Mouse (Mus musculus) MEL (cell line): ENCODE data around the gene Ncoa7. TPM values are rescaled to one million over a fixed set of nuclear protein-coding genes. Genes with fewer than 3 reads are reported as not detected.

ENCODE experiments used
- DNase-seq: peaks from one replicate; pipeline ENCODE4 v3.0.0; 2011; ENCODE audit warnings: low read depth, low spot score
- H3K27ac ChIP-seq: 2 replicates; pipeline ENCODE4 v1.5.1; 2012; ENCODE audit warnings: low read depth, mild to moderate bottlenecking, control low read depth, low read length, moderate library complexity; ENCODE audit not compliant: control insufficient read depth
- H3K27me3 ChIP-seq, 2 experiments: fragments of 150-350 bp in 1 of 2; sonication (generic) in 1 of 2; 2 replicates each; pipeline ENCODE4 v1.6.1; 2012; ENCODE audit warnings: low read length in 2 of 2, mild to moderate bottlenecking in 2 of 2, improper control_type of control experiment in 1 of 2, moderate library complexity in 1 of 2; ENCODE audit not compliant: insufficient read depth in 2 of 2, control insufficient read depth in 1 of 2
- H3K36me3 ChIP-seq, 2 experiments: 2 replicates each; pipeline ENCODE4 v1.6.1; 2012 to 2014; ENCODE audit warnings: low read length in 2 of 2, improper control_type of control experiment in 1 of 2, inconsistent platforms in 1 of 2, mild to moderate bottlenecking in 1 of 2; ENCODE audit not compliant: insufficient read depth in 2 of 2, control insufficient read depth in 1 of 2
- H3K4me1 ChIP-seq, 2 experiments: fragments of 150-350 bp in 1 of 2; sonication (generic) in 1 of 2; 2 replicates each; pipeline ENCODE4 v1.6.1; 2012; ENCODE audit warnings: low read length in 2 of 2, improper control_type of control experiment in 1 of 2, mild to moderate bottlenecking in 1 of 2; ENCODE audit not compliant: insufficient read depth in 2 of 2, control insufficient read depth in 1 of 2
- H3K4me3 ChIP-seq, 2 experiments: fragments of 150-350 bp in 1 of 2; sonication (generic) in 1 of 2; 2 replicates each; pipeline ENCODE4 v1.5.1; 2012; ENCODE audit warnings: low read depth in 2 of 2, low read length in 2 of 2, mild to moderate bottlenecking in 2 of 2, moderate library complexity in 2 of 2, control low read depth in 1 of 2, improper control_type of control experiment in 1 of 2; ENCODE audit not compliant: control insufficient read depth in 1 of 2, insufficient read depth in 1 of 2
- H3K79me2 ChIP-seq: 2 replicates; pipeline ENCODE4 v1.6.1; 2012; ENCODE audit warnings: mild to moderate bottlenecking, low read length, moderate library complexity; ENCODE audit not compliant: control insufficient read depth, poor library complexity, insufficient read depth
- H3K9ac ChIP-seq: 2 replicates; pipeline ENCODE4 v1.6.1; 2012; ENCODE audit warnings: low read depth, mild to moderate bottlenecking, control low read depth, low read length, moderate library complexity; ENCODE audit not compliant: control insufficient read depth, poor library complexity, severe bottlenecking
- H3K9me3 ChIP-seq: fragments of 150-350 bp; sonication (generic); replicated peaks from 2 replicates; pipeline ENCODE4 v1.6.1; 2012; ENCODE audit warnings: mild to moderate bottlenecking, low read length, improper control_type of control experiment, moderate library complexity; ENCODE audit not compliant: insufficient read depth
- BHLHE40 ChIP-seq: IDR thresholded peaks from 2 replicates; pipeline ENCODE4 v1.6.1; 2012; ENCODE audit warnings: low read depth, mild to moderate bottlenecking, inconsistent platforms, low read length, improper control_type of control experiment, borderline replicate concordance
- CHD1 ChIP-seq: IDR thresholded peaks from 2 replicates; pipeline ENCODE4 v1.6.1; 2012; ENCODE audit warnings: low read depth, mild to moderate bottlenecking, inconsistent platforms, low read length, improper control_type of control experiment
- CTCF ChIP-seq, 3 experiments: IDR thresholded peaks in 2 of 3; conservative IDR thresholded peaks in 1 of 3; 2 replicates each; pipeline ENCODE4 v1.5.1; 2011 to 2012; ENCODE audit warnings: low read length in 3 of 3, low read depth in 2 of 3, mild to moderate bottlenecking in 2 of 3, improper control_type of control experiment in 1 of 3, inconsistent platforms in 1 of 3, mixed read lengths in 1 of 3, moderate library complexity in 1 of 3; ENCODE audit not compliant: control insufficient read depth in 1 of 3, insufficient read depth in 1 of 3, poor library complexity in 1 of 3, severe bottlenecking in 1 of 3
- E2F4 ChIP-seq: IDR thresholded peaks from 2 replicates; pipeline ENCODE4 v1.6.1; 2011; ENCODE audit warnings: low read depth, low read length, improper control_type of control experiment, borderline replicate concordance
- ELF1 ChIP-seq: IDR thresholded peaks from 2 replicates; pipeline ENCODE4 v1.6.1; 2014; ENCODE audit warnings: low read depth, mild to moderate bottlenecking, inconsistent platforms, low read length, improper control_type of control experiment, moderate library complexity
- ETS1 ChIP-seq: IDR thresholded peaks from 2 replicates; pipeline ENCODE4 v1.6.1; 2012; ENCODE audit warnings: low read depth, mild to moderate bottlenecking, inconsistent platforms, low read length, improper control_type of control experiment, moderate library complexity
- HCFC1 ChIP-seq: IDR thresholded peaks from 2 replicates; pipeline ENCODE4 v1.6.1; 2012; ENCODE audit warnings: low read depth, mild to moderate bottlenecking, inconsistent platforms, low read length, improper control_type of control experiment, moderate library complexity
- MAX ChIP-seq: IDR thresholded peaks from 2 replicates; pipeline ENCODE4 v1.6.1; 2011; ENCODE audit warnings: low read length, improper control_type of control experiment
- MAZ ChIP-seq: IDR thresholded peaks from 2 replicates; pipeline ENCODE4 v1.6.1; 2012; ENCODE audit warnings: low read depth, mild to moderate bottlenecking, inconsistent platforms, low read length, improper control_type of control experiment
- MEF2A ChIP-seq: IDR thresholded peaks from 2 replicates; pipeline ENCODE4 v1.6.1; 2014; ENCODE audit warnings: low read depth, mild to moderate bottlenecking, inconsistent platforms, low read length, improper control_type of control experiment; ENCODE audit not compliant: poor library complexity, insufficient replicate concordance, severe bottlenecking; ENCODE audit errors: extremely low read depth
- NRF1 ChIP-seq: IDR thresholded peaks from 2 replicates; pipeline ENCODE4 v1.6.1; 2014; ENCODE audit warnings: low read depth, mild to moderate bottlenecking, inconsistent platforms, low read length, improper control_type of control experiment, moderate library complexity; ENCODE audit not compliant: poor library complexity, insufficient read depth, severe bottlenecking
- POLR2A ChIP-seq, 2 experiments: IDR thresholded peaks; 2 replicates each; pipeline ENCODE4 v1.6.1; 2011 to 2012; ENCODE audit warnings: low read length in 2 of 2, mild to moderate bottlenecking in 2 of 2, control low read depth in 1 of 2, improper control_type of control experiment in 1 of 2, low read depth in 1 of 2, moderate library complexity in 1 of 2; ENCODE audit not compliant: control insufficient read depth in 1 of 2, insufficient read depth in 1 of 2, poor library complexity in 1 of 2
- POLR2AphosphoS2 ChIP-seq: IDR thresholded peaks from 2 replicates; pipeline ENCODE4 v1.6.1; 2011; ENCODE audit warnings: low read length, improper control_type of control experiment
- POLR2AphosphoS5 ChIP-seq: IDR thresholded peaks from 2 replicates; pipeline ENCODE4 v1.6.1; 2012; ENCODE audit warnings: low read depth, borderline replicate concordance, mild to moderate bottlenecking, inconsistent platforms, low read length, moderate library complexity, mixed read lengths
- RAD21 ChIP-seq: IDR thresholded peaks from 2 replicates; pipeline ENCODE4 v1.6.1; 2011; ENCODE audit warnings: mild to moderate bottlenecking, low read depth, low read length, improper control_type of control experiment
- SMC3 ChIP-seq: IDR thresholded peaks from 2 replicates; pipeline ENCODE4 v1.6.1; 2011; ENCODE audit warnings: low read depth, low read length, improper control_type of control experiment
- TAL1 ChIP-seq: IDR thresholded peaks from 2 replicates; pipeline ENCODE4 v1.6.1; 2012; ENCODE audit warnings: mild to moderate bottlenecking, inconsistent platforms, low read length, moderate library complexity, mixed read lengths
- TBP ChIP-seq: IDR thresholded peaks from 2 replicates; pipeline ENCODE4 v1.8.0; 2011; ENCODE audit warnings: low read depth, low read length, improper control_type of control experiment
- TCF12 ChIP-seq: IDR thresholded peaks from 2 replicates; pipeline ENCODE4 v1.6.1; 2014; ENCODE audit warnings: low read depth, mild to moderate bottlenecking, inconsistent platforms, low read length, improper control_type of control experiment, moderate library complexity
- UBTF ChIP-seq: IDR thresholded peaks from 2 replicates; pipeline ENCODE4 v1.6.1; 2012; ENCODE audit warnings: low read depth, mild to moderate bottlenecking, inconsistent platforms, low read length, improper control_type of control experiment, moderate library complexity, borderline replicate concordance; ENCODE audit not compliant: insufficient read depth
- USF1 ChIP-seq: IDR thresholded peaks from 2 replicates; pipeline ENCODE4 v1.6.1; 2014; ENCODE audit warnings: low read depth, mild to moderate bottlenecking, inconsistent platforms, low read length, improper control_type of control experiment, moderate library complexity
- USF2 ChIP-seq, 2 experiments: IDR thresholded peaks; 2 replicates each; pipeline ENCODE4 v1.6.1; 2011 to 2012; ENCODE audit warnings: improper control_type of control experiment in 2 of 2, low read length in 2 of 2, borderline replicate concordance in 1 of 2, inconsistent platforms in 1 of 2, low read depth in 1 of 2, mild to moderate bottlenecking in 1 of 2; ENCODE audit not compliant: insufficient read depth in 1 of 2
- ZC3H11A ChIP-seq: IDR thresholded peaks from 2 replicates; pipeline ENCODE4 v1.6.1; 2012; ENCODE audit warnings: low read depth, mild to moderate bottlenecking, inconsistent platforms, low read length, improper control_type of control experiment
- ZKSCAN1 ChIP-seq: IDR thresholded peaks from 2 replicates; pipeline ENCODE4 v1.6.1; 2012; ENCODE audit warnings: low read depth, mild to moderate bottlenecking, inconsistent platforms, low read length, improper control_type of control experiment, moderate library complexity
- ZNF384 ChIP-seq: IDR thresholded peaks from 2 replicates; pipeline ENCODE4 v1.6.1; 2012; ENCODE audit warnings: low read depth, mild to moderate bottlenecking, inconsistent platforms, low read length, improper control_type of control experiment
- polyA plus RNA-seq, 2 experiments: library from polyadenylated mRNA; stranded (reverse) in 1 of 2; unstranded in 1 of 2; fragments of >175 nt in 1 of 2; fragments of >200 nt in 1 of 2; gene quantifications; 2 replicates each; pipeline versions ENCODE4 v1.2.1 to v1.2.4; 2012; ENCODE audit warnings: low replicate concordance in 2 of 2, low read depth in 1 of 2; ENCODE audit not compliant: insufficient read length in 2 of 2, insufficient read depth in 1 of 2, missing spikeins in 1 of 2
- total RNA-seq: library from RNA; depleted of rRNA; stranded (reverse); fragments of 300-350 nt; gene quantifications from 2 replicates; pipeline ENCODE4 v1.2.3, GENCODE M21; 2012

The Ncoa7 gene
- total and polyA plus RNA-seq, 3 experiments = 1.7 to 64.9 (median 4.2) TPM

DNA sequence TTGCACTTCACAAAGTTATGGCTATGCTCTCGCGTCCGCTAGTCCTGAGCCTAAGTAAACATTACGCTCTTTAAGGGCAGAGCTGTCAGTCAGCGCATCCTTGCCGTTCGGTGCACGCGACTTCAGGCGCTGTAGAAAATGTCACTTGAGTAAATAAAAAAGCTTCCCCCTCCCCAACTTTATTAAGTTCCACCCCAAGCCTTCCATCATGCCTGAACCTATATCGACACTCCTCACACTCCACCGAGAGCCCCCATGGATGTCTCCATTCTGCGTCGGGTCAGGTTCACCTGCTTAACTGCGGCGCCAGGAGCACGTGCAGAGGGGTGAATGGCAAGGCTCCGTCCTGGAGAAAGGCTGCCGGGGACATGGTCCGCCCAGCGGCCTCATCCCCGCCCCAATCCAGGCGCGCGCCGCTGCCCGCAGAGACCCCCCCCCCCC is 203.0 kb downstream of the Ncoa7 start (continued):
- no peak for TF ChIP-seq SMC3

DNA sequence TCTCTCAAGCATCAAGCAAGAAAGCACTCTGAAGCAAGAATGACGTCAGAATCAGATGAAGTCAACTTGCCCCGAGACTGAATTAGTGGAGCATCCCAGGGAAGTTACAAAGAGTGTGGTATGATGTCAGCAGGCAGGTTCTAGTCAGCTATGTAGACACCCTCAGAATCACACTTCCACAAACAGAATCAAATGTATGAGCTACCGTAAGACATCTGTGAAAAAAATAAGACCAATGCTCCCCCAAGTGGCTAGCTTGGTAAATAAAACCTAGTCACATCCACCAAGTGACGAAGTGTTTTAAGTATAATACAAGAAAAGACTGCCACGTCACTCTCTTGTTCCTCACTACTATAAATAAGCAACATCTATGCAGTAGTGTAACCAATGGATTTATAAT is 216.1 kb downstream of the Ncoa7 start:
- peak; percentile 50 for DNase-seq
- no peaks in the 10 kb centered on the region for H3K27me3 ChIP-seq
- no peak overlapping the region for H3K27ac ChIP-seq
- H3K9ac ChIP-seq = no peak overlapping the region
- no peaks in the 10 kb centered on the region for H3K9me3 ChIP-seq
- H3K4me3 ChIP-seq = no peak overlapping the region
- no peaks in the 10 kb centered on the region for H3K79me2 ChIP-seq
- H3K4me1 ChIP-seq = 0 out of 4 replicates have a peak, but pooled peaks cover 0 to 5% of the 10 kb centered on the region in 2 experiments
- no peak for TF ChIP-seq TCF12
- TF ChIP-seq ZC3H11A = 0 out of 2 replicates have a peak, but pooled peaks have one; percentile 16
- no peak for TF ChIP-seq BHLHE40
- no peak for TF ChIP-seq MAX
- TF ChIP-seq TBP = no peak
- no peak for TF ChIP-seq USF1
- TF ChIP-seq MAZ = no peak
- TF ChIP-seq NRF1 = no peak
- TF ChIP-seq ZNF384 = peak; percentile 36; the same call in 1 of the 2 replicates
- no peak for TF ChIP-seq POLR2AphosphoS5
- no peak for TF ChIP-seq ETS1
- TF ChIP-seq CTCF (IDR thresholded peaks at IDR 0.05 in 2 of 3, conservative IDR thresholded peaks at IDR 0.05 in 1 of 3; ENCODE audit: control insufficient read depth in 1 of 3, insufficient read depth in 1 of 3, low read depth in 2 of 3, low read length in 3 of 3, poor library complexity in 1 of 3, severe bottlenecking in 1 of 3) = peak in 2 of 3 experiments; percentile 21 to 49; a peak in 2 of 6 replicates
- no peak for TF ChIP-seq E2F4
- TF ChIP-seq MEF2A = no peak
- TF ChIP-seq ELF1 = no peak
- no peak for TF ChIP-seq POLR2AphosphoS2
- TF ChIP-seq UBTF = no peak
- TF ChIP-seq SMC3 = peak; percentile 35
- no peak for TF ChIP-seq CHD1
- peak; percentile 47 for TF ChIP-seq RAD21
- TF ChIP-seq HCFC1 = no peak
- TF ChIP-seq ZKSCAN1 = no peak
- TF ChIP-seq POLR2A (IDR thresholded peaks at IDR 0.05; ENCODE audit: control insufficient read depth in 1 of 2, insufficient read depth in 1 of 2, low read depth in 1 of 2, low read length in 2 of 2, poor library complexity in 1 of 2) = no peak
- TF ChIP-seq USF2 (IDR thresholded peaks at IDR 0.05; ENCODE audit: borderline replicate concordance in 1 of 2, insufficient read depth in 1 of 2, low read depth in 1 of 2, low read length in 2 of 2) = no peak
- TF ChIP-seq TAL1 = no peak
- peaks cover 6 to 27% of the 10 kb centered on the region in 2 experiments for H3K36me3 ChIP-seq
